Mouse (Mus musculus) limb, embryonic 10.5 days (tissue): Measurements from ENCODE around the gene Pla2g12a. TPM values are rescaled to one million over a fixed set of nuclear protein-coding genes. Genes with fewer than 3 reads are reported as not detected.

ENCODE experiments used
- DNase-seq: peaks from one replicate; pipeline ENCODE4 v3.0.0-alpha.2; 2017; ENCODE audit warnings: low spot score
- H3K27ac ChIP-seq: fragments of 300-500 bp; sonication (generic); 2 replicates; pipeline ENCODE4 v1.5.1; 2016; ENCODE audit warnings: mild to moderate bottlenecking
- H3K27me3 ChIP-seq: fragments of 300-500 bp; sonication (generic); 2 replicates; pipeline ENCODE4 v1.6.1; 2016; ENCODE audit warnings: low read depth, mild to moderate bottlenecking; ENCODE audit not compliant: poor library complexity, severe bottlenecking
- H3K36me3 ChIP-seq: fragments of 300-500 bp; sonication (generic); 2 replicates; pipeline ENCODE4 v1.6.1; 2016; ENCODE audit warnings: mild to moderate bottlenecking, moderate library complexity
- H3K4me1 ChIP-seq: fragments of 300-500 bp; sonication (generic); 2 replicates; pipeline ENCODE4 v1.6.1; 2016
- H3K4me3 ChIP-seq: fragments of 300-500 bp; sonication (generic); 2 replicates; pipeline ENCODE4 v1.5.1; 2016; ENCODE audit warnings: mild to moderate bottlenecking, moderate library complexity
- H3K9me3 ChIP-seq: fragments of 300-500 bp; sonication (generic); replicated peaks from 2 replicates; pipeline ENCODE4 v1.6.1; 2016; ENCODE audit warnings: mild to moderate bottlenecking
- WGBS: fragments of 180-500 bp; shearing (Covaris S2); methylation state at CpG from one replicate; pipeline ENCODE4 v1.1.7; 2016; 5-methylcytosine and 5-hydroxymethylcytosine counted together
- polyA plus RNA-seq: library from polyadenylated mRNA; unstranded; fragments of >200 nt; fragmentation: Nextera tagmentation; extraction: Ambion mirVana; gene quantifications from 2 replicates; pipeline ENCODE4 v1.2.1, GENCODE M21; 2016

Gene Pla2g12a
- polyA plus RNA-seq, 1 experiment from 2014 or later: 22.5 TPM

DNA sequence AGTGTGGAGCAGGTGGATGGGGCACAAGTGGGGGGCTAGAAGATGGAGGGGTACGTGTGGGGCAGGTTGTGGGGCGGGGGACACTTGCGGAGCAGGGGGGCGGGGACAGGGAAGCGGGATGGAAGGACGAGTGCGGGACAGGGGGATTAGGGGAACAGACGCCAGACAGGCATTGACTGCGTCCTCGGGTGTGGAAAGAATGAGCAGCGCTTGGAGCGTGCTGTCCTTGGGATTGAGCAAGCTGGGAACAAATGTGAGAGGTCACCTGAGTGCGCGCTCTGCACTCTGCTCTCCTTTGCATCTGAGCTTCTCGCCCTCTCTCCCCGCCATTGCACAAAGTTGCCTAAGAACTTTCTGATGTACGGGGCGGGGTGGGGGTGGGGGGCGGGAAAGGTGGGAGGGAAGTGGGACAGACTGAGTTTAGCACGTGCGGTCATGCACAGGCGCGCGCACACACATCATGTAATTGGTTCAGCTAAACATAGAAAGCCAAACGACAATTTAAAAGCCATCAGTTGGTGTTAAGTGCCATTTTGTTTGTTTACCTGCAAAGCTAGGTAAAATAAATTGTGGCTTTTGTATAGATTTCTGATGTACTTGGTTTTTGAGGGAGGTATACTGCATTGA is 838 bp downstream of the Pla2g12a start:
- Histone ChIP-seq H3K4me3 (peak overlapping the region; percentile 83), H3K9me3 (no peaks in the 10 kb centered on the region), H3K27ac (peak overlapping the region; percentile 92), H3K4me1 (peaks cover 20% of the 10 kb centered on the region), H3K36me3 (no peaks in the 10 kb centered on the region), H3K27me3 (0 out of 2 replicates have a peak, but pooled peaks cover 3% of the 10 kb centered on the region)
- no peak for DNase-seq
- under 1% methylated on average over 25 of the region's 25 CpGs for WGBS

DNA sequence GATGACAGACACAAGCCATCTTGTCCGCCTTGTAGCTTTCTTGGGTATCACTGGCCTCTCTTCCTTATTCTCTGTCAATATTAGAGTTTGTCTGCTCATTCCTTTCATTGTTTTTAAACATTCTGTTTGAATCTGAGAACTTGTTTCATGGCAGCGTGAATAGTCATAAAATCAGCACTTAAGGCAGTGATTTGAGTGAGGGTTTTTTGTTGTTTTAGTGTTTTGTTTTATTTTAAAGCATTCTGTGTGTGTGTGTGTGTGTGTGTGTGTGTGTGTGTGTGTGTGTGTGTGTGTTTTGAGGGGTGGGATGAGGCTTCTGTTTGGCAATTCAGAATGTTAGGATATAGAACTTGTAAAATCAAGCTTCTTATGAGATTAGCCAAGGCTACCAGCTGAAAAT is 1.5 kb downstream of the Pla2g12a start:
- WGBS: 74% methylated on average over 2 of the region's 2 CpGs
- Histone ChIP-seq H3K27me3 (0 out of 2 replicates have a peak, but pooled peaks cover 3% of the 10 kb centered on the region), H3K27ac (no peak overlapping the region), H3K4me1 (peaks cover 20% of the 10 kb centered on the region), H3K9me3 (no peaks in the 10 kb centered on the region), H3K4me3 (peak overlapping the region; percentile 83; the same call in 1 of the 2 replicates), H3K36me3 (no peaks in the 10 kb centered on the region)
- no peak for DNase-seq

DNA sequence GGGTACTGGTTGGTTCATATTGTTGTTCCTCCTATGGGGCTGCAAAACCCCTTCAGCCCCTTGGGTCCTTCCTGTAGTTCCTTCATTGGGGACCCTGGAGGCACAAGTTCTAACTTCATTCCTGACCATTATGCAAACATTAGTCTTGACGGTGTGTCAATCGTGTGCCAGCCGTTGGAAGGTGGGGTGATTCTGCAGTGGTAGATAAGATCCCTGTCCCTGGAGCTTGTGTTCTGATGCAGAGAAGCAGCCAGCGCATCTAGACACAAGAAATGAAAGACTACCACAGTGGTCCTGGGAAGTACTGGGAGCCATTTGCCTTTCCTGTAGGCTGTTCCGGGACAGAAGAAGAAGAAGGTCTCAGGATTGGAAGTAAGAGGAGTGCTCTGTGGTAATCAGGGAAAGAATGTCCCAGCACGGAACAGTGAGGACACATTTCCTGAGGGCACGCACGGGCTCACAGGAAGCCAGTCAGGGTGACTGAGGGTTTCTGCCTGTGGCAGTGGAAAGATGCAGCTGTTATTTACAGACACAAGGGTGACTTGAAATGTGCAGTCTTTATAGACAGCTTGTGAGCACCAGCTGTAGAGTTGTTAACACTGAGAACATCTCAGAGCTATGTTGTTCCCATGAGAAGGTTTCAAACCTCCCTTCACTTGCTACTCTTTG is 2.7 kb downstream of the Pla2g12a start:
- H3K4me3 ChIP-seq: no peak overlapping the region
- 82% methylated on average over 8 of the region's 8 CpGs for WGBS
- no peak overlapping the region for H3K27ac ChIP-seq

DNA sequence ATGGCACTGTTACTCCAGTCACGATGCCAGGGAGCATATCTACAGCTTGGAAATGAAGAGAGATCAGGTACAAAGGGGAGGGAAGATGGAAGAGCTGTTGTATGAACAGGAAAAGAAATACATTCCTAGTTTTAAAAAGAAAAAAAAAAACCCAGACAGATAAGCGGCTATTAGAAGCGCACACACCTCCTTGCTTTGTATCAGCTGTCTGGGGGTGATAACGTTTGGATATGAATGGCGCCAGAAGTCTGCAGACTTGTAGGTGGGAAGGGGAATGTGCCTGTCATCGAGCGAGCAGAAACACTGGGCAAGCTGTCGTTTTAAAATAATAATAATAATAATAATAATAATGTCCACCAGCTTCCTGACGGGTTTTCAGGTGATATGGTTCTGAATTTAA is 7.2 kb downstream of the Pla2g12a start:
- no peaks in the 10 kb centered on the region for H3K4me1 ChIP-seq
- no peaks in the 10 kb centered on the region for H3K9me3 ChIP-seq
- H3K4me3 ChIP-seq: no peak overlapping the region
- no peak for DNase-seq
- H3K27me3 ChIP-seq: no peaks in the 10 kb centered on the region
- no peaks in the 10 kb centered on the region for H3K36me3 ChIP-seq
- WGBS: 92% methylated on average over 9 of the region's 9 CpGs
- no peak overlapping the region for H3K27ac ChIP-seq

More for the DNA sequence above, 2.7 kb downstream of the Pla2g12a start:
- no peaks in the 10 kb centered on the region for H3K9me3 ChIP-seq
- DNase-seq: no peak
- H3K4me1 ChIP-seq: peaks cover 20% of the 10 kb centered on the region
- no peaks in the 10 kb centered on the region for H3K36me3 ChIP-seq
- H3K27me3 ChIP-seq: 0 out of 2 replicates have a peak, but pooled peaks cover 3% of the 10 kb centered on the region

DNA sequence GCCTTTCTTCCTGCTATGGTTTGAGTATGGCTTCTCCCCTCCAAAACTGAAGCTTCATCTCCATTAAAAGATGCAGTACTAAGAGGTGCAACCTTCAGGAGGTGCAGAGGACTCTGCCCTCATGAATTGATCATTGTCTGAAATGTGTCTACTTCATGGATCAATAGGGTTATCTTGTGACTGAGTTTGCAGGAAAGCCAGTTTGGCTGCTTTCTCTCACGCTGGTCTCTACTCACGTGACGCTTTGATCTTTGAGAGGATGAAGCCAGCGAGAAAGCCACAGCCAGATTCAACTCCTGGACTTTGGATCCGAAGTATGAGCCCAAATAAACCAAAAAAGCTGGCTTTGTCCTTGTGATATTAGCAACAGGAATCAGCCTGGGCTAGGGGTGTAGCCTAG is 8.0 kb downstream of the Pla2g12a start:
- DNase-seq: no peak
- Histone ChIP-seq H3K4me1 (no peaks in the 10 kb centered on the region), H3K27me3 (no peaks in the 10 kb centered on the region), H3K9me3 (no peaks in the 10 kb centered on the region), H3K27ac (no peak overlapping the region), H3K4me3 (no peak overlapping the region), H3K36me3 (no peaks in the 10 kb centered on the region)
- 79% methylated on average over 5 of the region's 5 CpGs for WGBS

DNA sequence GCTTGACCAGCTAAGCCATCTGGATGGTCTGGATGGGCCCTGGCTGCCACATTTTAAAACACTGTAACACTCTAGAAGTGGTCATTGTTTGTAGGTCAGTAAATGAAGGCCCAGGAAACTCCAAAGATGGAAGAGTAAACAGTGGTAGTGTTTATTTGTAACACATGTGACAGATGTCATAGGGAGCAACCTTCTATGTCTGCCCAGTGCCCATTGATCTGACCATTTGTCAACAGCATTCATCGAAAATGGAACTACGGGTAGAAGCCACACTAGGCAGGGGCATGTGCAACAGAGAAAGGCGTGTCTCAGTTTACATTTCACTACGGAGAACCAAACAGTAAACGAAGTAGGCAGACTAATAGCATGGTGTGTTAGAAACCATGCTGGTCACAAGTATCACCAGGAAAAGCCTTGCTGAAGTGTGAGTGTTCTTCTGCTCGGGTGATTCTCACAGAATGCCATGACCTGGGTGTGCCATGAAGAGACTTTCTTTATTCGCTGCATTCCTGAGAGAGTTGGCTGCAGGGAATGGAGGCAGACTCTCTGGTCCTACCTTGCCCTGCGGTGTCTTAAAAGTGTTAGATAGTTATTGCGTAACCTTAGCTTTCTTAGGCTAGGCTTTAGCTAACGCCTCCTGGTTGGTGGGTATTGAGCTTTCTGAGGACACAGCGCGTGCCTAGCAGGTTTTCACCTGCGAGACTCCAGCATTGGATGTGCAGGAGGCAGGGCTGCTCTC is 9.5 kb downstream of the Pla2g12a start:
- H3K4me1 ChIP-seq: no peaks in the 10 kb centered on the region
- H3K9me3 ChIP-seq: no peaks in the 10 kb centered on the region
- 87% methylated on average over 13 of the region's 13 CpGs for WGBS
- no peaks in the 10 kb centered on the region for H3K27me3 ChIP-seq
- H3K27ac ChIP-seq: no peak overlapping the region
- H3K4me3 ChIP-seq: no peak overlapping the region
- H3K36me3 ChIP-seq: peaks cover 5% of the 10 kb centered on the region; the same call in 1 of the 2 replicates
- DNase-seq: no peak

DNA sequence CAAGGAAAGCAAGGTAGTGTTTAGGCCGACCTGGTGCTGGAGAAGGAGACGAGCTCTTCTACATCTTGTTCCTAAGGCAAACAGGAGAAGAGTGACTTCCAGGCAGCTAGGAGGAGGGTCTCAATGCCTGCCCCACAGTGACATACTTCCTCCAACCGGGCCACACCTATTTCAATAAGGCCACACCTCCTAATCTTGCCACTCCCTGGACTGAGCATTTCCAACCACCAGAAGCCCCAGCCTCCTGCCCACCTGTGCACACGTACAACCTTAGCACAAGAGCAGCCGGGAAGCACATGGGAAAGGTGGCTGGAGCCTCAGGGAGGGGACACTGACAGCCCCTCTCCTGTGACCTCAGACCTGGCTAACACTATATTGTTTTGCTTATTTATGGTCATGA is 13.6 kb downstream of the Pla2g12a start:
- no peak for DNase-seq
- 91% methylated on average over 5 of the region's 5 CpGs for WGBS
- no peak overlapping the region for H3K27ac ChIP-seq
- no peak overlapping the region for H3K4me3 ChIP-seq
- 0 out of 2 replicates have a peak, but pooled peaks cover 4% of the 10 kb centered on the region for H3K4me1 ChIP-seq
- H3K36me3 ChIP-seq: peaks cover 5% of the 10 kb centered on the region; the same call in 1 of the 2 replicates
- no peaks in the 10 kb centered on the region for H3K27me3 ChIP-seq
- H3K9me3 ChIP-seq: no peaks in the 10 kb centered on the region

DNA sequence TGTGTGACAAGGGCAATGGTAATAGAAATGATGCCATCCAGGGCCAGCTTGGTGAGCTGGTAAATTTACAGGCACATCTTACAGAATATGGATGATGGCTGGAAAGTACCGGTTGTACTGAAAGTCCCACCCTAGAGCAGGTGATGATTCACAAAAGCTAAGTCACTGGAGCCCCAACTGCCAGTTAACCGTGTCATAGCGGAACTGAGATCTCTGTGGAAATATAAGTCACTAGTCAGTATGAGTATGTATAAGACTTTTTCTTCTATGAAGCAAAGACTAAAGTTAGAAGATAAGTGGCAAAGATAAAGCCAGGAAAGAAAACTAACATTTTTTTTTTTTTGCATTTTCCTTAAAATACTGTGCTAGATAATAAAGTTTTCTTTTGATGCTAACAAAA is 14.7 kb downstream of the Pla2g12a start:
- H3K4me1 ChIP-seq: 0 out of 2 replicates have a peak, but pooled peaks cover 4% of the 10 kb centered on the region
- H3K27ac ChIP-seq: no peak overlapping the region
- H3K27me3 ChIP-seq: no peaks in the 10 kb centered on the region
- H3K4me3 ChIP-seq: no peak overlapping the region
- WGBS: 98% methylated on average over 3 of the region's 3 CpGs
- peaks cover 5% of the 10 kb centered on the region; the same call in 1 of the 2 replicates for H3K36me3 ChIP-seq
- H3K9me3 ChIP-seq: no peaks in the 10 kb centered on the region
- DNase-seq: no peak

DNA sequence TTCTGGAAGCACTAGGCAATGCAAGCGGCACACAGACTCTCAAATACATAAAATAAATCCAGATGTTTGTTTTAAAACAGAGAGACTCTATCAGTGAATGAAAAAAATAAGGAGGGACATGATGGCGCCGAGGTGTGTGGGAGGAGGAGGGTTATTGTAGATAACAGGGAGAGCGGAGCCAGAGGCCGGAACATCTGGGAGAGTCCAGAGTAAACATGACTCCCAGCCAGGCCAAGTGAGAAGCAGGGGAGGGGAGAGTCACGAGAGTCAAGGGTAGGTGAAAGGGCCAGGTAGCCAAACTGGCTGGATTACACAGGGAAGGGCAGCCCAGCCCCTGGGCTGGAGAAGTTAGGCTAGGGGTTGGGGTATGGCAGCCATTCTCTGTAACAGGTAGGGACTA is 18.2 kb downstream of the Pla2g12a start:
- Histone ChIP-seq H3K4me1 (peaks cover 11% of the 10 kb centered on the region), H3K27ac (no peak overlapping the region), H3K27me3 (no peaks in the 10 kb centered on the region), H3K4me3 (no peak overlapping the region), H3K9me3 (no peaks in the 10 kb centered on the region), H3K36me3 (peaks cover 5% of the 10 kb centered on the region; the same call in 1 of the 2 replicates)
- WGBS: 67% methylated on average over 6 of the region's 6 CpGs
- DNase-seq: no peak

DNA sequence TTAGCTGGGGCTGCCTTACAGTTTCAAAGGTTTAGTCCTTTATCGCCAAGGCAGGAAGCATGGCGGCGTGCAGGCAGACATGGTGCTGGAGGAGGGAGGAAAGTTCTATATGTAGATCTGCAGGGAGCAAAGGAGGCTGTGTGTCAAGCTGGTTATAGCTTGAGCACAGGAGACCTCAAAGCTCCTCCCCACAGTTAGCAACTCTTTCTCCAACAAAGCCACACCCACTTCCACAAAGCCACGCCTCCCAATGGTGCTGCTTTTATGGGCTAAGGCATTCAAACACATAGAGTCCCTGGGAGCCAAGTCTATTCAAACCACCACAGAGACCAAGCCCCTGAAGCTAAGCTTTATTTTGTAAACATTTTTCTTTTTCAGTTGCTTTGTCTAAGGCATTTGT is 20.5 kb downstream of the Pla2g12a start:
- no peak for DNase-seq
- Histone ChIP-seq H3K27ac (no peak overlapping the region), H3K4me3 (no peak overlapping the region), H3K36me3 (no peaks in the 10 kb centered on the region), H3K27me3 (no peaks in the 10 kb centered on the region), H3K9me3 (no peaks in the 10 kb centered on the region), H3K4me1 (peaks cover 25% of the 10 kb centered on the region)
- WGBS: 74% methylated on average over 4 of the region's 4 CpGs

DNA sequence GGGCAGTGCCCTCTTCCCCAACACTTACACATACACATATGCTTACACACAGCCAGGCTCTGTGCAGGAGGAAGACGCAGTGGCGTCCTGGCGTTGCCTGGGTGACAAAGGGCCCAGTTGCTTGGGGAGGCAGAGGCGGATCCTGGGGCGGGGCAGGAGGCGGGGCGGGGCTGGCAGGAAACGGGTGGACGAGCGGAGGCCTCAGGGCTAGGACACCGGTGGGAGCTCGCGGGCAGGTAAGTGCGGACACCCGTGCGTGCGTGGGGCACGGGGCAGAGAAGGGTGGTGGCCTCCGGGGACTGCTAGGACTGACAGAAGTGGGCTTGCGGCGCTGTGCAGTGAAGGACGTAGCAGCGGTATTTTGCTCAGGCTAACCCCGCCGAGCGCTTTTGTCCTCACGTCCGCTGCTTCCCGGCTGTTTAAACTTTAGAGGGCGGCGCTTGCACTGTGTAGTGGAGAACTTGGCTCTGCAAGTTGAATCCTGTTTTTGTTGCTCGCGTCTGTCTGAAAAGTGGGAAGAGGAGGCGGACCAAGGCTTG is 22.9 kb downstream of the Pla2g12a start, which contains the start of gene Casp6:
Gene Casp6, plus strand, starts transcription at position 155 of the 539 bp plus-strand sequence.
- peak within 1 kb of the TSS; percentile 94 for H3K27ac ChIP-seq
- WGBS: under 1% methylated on average over 34 of the region's 34 CpGs
- H3K27me3 ChIP-seq: no peaks in the 10 kb centered on the region
- peaks cover 25% of the 10 kb centered on the region for H3K4me1 ChIP-seq
- H3K4me3 ChIP-seq: peak within 1 kb of the TSS; percentile 82
- no peaks in the 10 kb centered on the region for H3K9me3 ChIP-seq
- H3K36me3 ChIP-seq: peaks cover 14% of the 10 kb centered on the region
- peak; percentile 92 for DNase-seq

DNA sequence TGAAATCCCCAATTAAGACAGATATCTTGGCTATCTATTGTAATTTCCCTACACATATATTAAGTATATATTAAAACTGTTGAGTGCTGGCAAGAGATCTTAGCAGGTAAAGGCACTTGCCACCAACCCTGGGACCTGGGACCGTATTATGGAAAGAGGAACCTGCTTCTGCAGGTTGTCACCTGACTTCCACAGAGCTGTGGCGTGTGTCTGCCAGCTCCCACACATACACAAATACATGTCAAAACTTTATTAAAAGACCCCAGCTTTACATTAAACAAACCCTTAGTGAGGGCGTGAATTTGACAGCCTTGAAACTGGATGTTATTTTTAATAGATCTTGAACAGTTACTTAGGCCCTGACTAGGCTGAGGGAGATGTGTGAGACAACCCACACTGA is 25.0 kb downstream of the Pla2g12a start:
- DNase-seq: no peak
- 98% methylated on average over 3 of the region's 3 CpGs for WGBS
- H3K27me3 ChIP-seq: no peaks in the 10 kb centered on the region
- H3K4me3 ChIP-seq: no peak overlapping the region
- H3K27ac ChIP-seq: no peak overlapping the region
- H3K9me3 ChIP-seq: no peaks in the 10 kb centered on the region
- peaks cover 21% of the 10 kb centered on the region for H3K4me1 ChIP-seq
- H3K36me3 ChIP-seq: peaks cover 32% of the 10 kb centered on the region
